Mouse (Mus musculus) myocyte (in vitro differentiated cells): Measurements from ENCODE around the gene Mrtfb.

Experiments used
- CEBPB ChIP-seq: IDR thresholded peaks from 2 replicates; pipeline ENCODE4 v1.6.1; 2011; ENCODE audit warnings: mild to moderate bottlenecking, moderate library complexity; ENCODE audit not compliant: poor library complexity, insufficient read depth, severe bottlenecking
- E2F4 ChIP-seq: IDR thresholded peaks from one replicate; pipeline ENCODE4 v1.6.1; 2011; ENCODE audit warnings: mild to moderate bottlenecking, control low read depth, moderate library complexity; ENCODE audit not compliant: insufficient read depth
- MAX ChIP-seq: IDR thresholded peaks from one replicate; pipeline ENCODE4 v1.6.1; 2011; ENCODE audit warnings: low read depth, mild to moderate bottlenecking, control low read depth
- MYOD1 ChIP-seq, 3 experiments: IDR thresholded peaks; one replicate each; pipeline ENCODE4 v1.6.1; 2011; ENCODE audit warnings: control low read depth in 2 of 3, low read depth in 2 of 3, mild to moderate bottlenecking in 2 of 3, moderate library complexity in 1 of 3; ENCODE audit not compliant: insufficient read length in 2 of 3, control insufficient read depth in 1 of 3
- MYOG ChIP-seq, 3 experiments: IDR thresholded peaks; one replicate each; pipeline ENCODE4 v1.6.1; 2011; ENCODE audit warnings: control low read depth in 2 of 3, low read depth in 2 of 3, mild to moderate bottlenecking in 2 of 3; ENCODE audit not compliant: insufficient read length in 2 of 3, control insufficient read depth in 1 of 3, insufficient read depth in 1 of 3
- POLR2A ChIP-seq: IDR thresholded peaks from one replicate; pipeline ENCODE4 v1.6.1; 2011; ENCODE audit warnings: low read depth, mild to moderate bottlenecking, control low read depth, moderate library complexity; ENCODE audit not compliant: insufficient read length
- POLR2AphosphoS2 ChIP-seq: IDR thresholded peaks from one replicate; pipeline ENCODE4 v1.6.1; 2011; ENCODE audit warnings: low read depth, control low read depth; ENCODE audit not compliant: insufficient read length
- REST ChIP-seq: IDR thresholded peaks from one replicate; pipeline ENCODE4 v1.6.1; 2011; ENCODE audit warnings: mild to moderate bottlenecking, control low read depth, moderate library complexity; ENCODE audit not compliant: insufficient read depth, insufficient read length
- SRF ChIP-seq: IDR thresholded peaks from one replicate; pipeline ENCODE4 v1.6.1; 2011; ENCODE audit warnings: low read depth; ENCODE audit not compliant: control insufficient read depth, insufficient read length
- TCF12 ChIP-seq: IDR thresholded peaks from one replicate; pipeline ENCODE4 v1.6.1; 2011; ENCODE audit warnings: mild to moderate bottlenecking, control low read depth; ENCODE audit not compliant: poor library complexity, insufficient read depth, severe bottlenecking
- TCF3 ChIP-seq: IDR thresholded peaks from one replicate; pipeline ENCODE4 v1.6.1; 2011; ENCODE audit warnings: low read depth, control low read depth; ENCODE audit not compliant: insufficient read length
- USF1 ChIP-seq: IDR thresholded peaks from one replicate; pipeline ENCODE4 v1.6.1; 2011; ENCODE audit warnings: low read depth, mild to moderate bottlenecking, control low read depth, moderate library complexity

DNA sequence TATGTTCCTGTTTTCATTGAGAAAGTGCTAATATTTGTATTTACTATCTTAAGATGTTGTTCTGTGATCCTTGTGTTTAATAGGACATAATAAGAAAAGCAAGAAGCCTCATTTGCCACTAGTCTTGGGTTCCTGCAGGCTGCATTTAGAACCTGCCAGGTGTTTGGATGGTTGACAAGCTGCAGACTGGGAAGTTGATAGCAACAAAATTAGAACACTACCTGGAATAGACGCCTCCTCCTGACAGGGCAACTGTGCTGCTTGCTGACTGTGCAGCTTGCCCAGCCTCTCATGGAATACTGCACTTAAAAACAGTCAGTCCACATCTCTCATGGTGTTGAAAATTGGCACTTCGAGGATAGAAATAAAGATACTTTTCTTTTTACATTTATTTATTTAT lies 76.3 kb downstream of the Mrtfb start:
- TF ChIP-seq USF1 (no peak), POLR2A (no peak), TCF12 (no peak), POLR2AphosphoS2 (no peak), MYOG (IDR thresholded peaks at IDR 0.05; ENCODE audit: control insufficient read depth in 1 of 3, insufficient read depth in 1 of 3, insufficient read length in 2 of 3, low read depth in 2 of 3) (no peak), MYOD1 (IDR thresholded peaks at IDR 0.05; ENCODE audit: control insufficient read depth in 1 of 3, insufficient read length in 2 of 3, low read depth in 2 of 3) (no peak), E2F4 (no peak), MAX (no peak), REST (no peak), CEBPB (no peak), TCF3 (no peak), SRF (no peak)
